Mouse (Mus musculus) cerebral cortex, adult 2 months (tissue): Measurements from ENCODE around the gene Hsdl2.

Experiments
- WGBS: fragments of 180-500 bp; shearing (Covaris S2); methylation state at CpG from one replicate; pipeline ENCODE4 v1.1.7; 2018; 5-methylcytosine and 5-hydroxymethylcytosine counted together

The Hsdl2 gene

GRCm38 (mm10) chr4:59567576-59568260 lies 13.6 kb upstream of the Hsdl2 start:
- WGBS, result 94% methylated on average over 6 of the region's 6 CpGs

DNA sequence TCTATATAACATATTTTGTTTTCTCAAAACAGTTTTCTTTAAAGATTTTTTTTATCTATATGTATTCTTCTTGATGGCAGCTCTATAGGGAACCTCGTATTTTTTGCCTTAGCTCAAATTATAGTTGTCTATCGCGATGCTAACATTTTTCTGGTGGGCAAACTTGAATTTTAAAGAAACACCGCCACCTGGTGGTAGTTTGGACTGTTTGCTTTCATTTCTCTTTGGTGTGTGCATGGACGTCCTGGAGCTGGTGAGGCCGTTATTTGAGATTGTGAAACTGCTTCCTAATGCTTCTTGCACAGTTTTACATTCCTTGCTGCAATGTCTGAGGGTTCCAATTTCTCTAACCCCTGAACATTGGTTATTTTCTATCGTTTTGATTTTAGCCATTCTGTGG lies 11.8 kb upstream of the Hsdl2 start:
- WGBS, result under 1% methylated on average over 7 of the region's 7 CpGs

GRCm38 (mm10) chr4:59570519-59570918 lies 10.8 kb upstream of the Hsdl2 start:
- WGBS, result 95% methylated on average over 8 of the region's 8 CpGs

DNA sequence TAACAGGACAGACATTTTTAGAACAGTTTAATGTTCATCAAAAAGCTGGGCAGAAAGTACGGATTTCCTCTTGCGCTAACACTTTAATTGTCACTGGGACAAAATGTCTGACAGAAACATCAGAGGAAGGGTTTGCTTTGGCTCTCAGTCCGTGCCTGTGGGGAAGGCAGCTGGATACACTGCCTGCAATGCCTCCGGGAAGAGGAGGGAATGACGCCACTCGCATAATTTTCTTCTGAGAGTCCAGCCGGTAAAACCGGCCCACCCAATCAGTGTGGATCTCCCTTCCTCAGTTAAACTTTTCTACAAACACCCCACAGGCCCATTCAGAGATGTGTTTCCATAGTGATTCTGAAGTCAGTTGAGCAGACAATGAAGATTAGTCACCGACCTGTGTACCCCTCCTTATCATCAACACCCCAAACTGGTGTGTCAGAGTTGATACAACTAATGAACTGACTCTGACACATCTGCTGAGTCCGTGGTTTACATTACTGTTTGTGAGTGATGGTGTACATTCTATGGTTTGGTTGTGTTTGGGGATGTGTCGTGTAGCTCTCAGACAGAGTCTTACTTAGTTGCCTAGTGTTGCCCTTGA lies 8.7 kb upstream of the Hsdl2 start:
- 81% methylated on average over 11 of the region's 11 CpGs for WGBS

DNA sequence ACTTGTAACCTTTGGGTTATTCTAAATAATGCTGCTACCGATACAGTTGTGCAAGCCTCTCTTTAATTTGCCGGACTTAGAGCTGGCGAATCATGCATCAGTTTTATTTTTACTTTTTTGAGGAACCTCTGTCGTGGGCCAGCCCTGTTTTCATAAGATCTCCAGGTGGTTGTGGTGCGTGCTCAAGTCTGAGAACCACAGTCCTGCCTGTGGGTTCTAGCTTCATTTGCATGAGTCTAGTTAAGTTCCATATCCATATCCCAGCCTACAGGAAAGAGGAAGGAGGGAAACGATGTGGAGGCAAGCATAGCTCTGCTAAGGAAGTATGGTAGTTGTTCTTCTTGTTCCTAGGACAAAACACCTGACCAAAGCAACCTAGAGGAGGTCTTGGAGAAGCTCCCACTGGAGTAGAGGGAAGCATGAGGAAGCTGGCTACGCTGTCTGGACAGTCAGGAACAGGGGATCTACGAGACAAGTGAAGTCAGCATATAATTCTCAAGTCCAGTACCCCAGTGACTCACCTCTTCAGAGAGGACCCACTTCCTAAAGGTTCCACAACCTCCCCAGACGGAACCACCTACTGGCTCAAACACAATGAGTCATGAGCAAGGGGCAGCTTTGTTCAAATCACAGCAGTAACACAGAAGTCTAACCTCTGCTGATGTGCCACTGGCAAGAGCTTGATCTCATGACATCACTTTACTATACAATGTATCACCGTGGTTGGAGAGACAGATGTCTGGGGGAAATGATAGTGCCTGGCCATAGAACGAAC lies 6.0 kb upstream of the Hsdl2 start:
- 82% methylated on average over 11 of the region's 11 CpGs for WGBS

- 1% methylated on average over 23 of the region's 23 CpGs for WGBS
Measured at GRCm38 (mm10) chr4:59580495-59581281, 675 bp upstream of the Hsdl2 start.

DNA sequence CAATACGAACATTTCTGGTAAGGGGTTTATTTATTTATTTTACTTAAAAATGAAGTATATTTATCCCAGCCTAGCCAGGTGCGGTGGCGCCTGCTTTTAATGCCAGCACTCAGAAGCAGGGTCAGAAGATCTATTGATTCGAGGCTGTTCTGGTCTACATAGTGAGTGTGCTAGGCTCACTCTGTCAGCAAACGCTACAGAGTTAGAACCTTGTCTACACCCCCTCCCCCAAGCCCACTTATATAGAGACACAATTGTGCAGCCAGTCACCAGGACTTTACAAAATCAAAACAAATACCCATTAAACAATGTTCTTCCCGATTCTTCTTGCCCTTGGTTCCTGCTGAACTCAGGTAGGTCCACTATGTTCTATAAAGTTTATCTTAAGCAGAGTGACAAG lies 823 bp downstream of the Hsdl2 start:
- WGBS, result 18% methylated on average over 6 of the region's 6 CpGs

GRCm38 (mm10) chr4:59585097-59585496 lies 3.7 kb downstream of the Hsdl2 start:
- 64% methylated on average over 5 of the region's 5 CpGs for WGBS

- 90% methylated on average over 2 of the region's 2 CpGs for WGBS
Measured at GRCm38 (mm10) chr4:59587215-59587871, 6.0 kb downstream of the Hsdl2 start.

DNA sequence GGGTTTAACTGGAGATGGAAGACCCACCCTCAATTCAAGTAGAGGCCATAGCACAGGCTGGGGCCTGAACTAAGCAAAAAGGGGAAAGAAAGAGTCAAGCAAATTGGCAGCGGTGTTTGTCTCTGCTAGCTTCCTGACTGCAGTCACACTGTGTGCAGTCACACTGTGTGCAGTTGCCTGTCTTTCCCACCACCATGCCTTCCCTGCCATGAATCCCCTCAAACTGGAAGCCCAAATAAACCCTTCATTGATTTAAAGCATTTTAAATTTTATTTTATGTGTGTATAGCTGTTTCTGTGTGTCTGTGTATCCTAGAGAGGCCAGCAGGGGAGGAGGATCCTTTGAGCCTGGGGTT lies 6.5 kb downstream of the Hsdl2 start:
- WGBS, result 100% methylated on average over 1 of the region's 1 CpGs

GRCm38 (mm10) chr4:59594614-59595013 lies 13.3 kb downstream of the Hsdl2 start:
- 86% methylated on average over 2 of the region's 2 CpGs for WGBS

DNA sequence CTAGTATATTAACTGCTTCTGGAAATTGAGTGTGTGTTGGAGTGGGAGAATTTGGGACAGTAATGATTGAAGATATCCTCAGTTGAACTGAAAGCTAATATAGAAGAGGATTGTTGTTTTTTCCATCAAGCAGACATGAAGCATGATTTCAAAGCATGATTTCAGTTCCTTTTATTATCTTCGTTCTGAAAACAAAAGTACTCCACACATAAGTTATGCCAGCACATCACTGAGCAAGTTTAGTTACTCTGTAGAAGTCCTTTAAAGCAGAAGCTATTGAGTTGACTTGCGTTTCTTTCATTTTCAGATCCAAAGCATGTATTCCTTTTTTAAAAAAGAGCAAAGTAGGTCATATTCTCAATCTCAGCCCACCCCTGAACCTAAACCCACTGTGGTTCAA lies 15.2 kb downstream of the Hsdl2 start:
- WGBS, result 73% methylated on average over 2 of the region's 2 CpGs

DNA sequence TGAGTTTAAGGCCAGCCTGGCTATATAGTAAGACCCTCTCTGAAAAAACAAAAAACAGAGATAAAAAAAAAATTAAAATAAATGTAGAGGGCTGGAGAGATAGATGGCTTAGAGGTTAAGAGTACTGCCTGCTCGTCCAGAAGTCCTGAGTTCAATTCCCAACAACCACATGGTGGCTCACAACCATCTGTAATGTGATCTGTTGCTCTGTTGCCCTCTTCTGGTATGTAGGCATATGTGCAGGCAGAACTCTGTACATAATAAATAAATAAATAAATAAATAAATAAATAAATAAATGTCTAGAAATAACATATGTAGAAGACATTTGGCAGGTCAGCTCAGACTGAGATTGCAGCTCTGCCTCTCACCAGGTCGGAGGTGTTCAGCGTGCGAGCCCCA lies 21.3 kb downstream of the Hsdl2 start:
- 93% methylated on average over 4 of the region's 4 CpGs for WGBS

- WGBS, result 69% methylated on average over 3 of the region's 3 CpGs
Measured at GRCm38 (mm10) chr4:59604892-59605291, 23.5 kb downstream of the Hsdl2 start.

GRCm38 (mm10) chr4:59605501-59605900 lies 24.1 kb downstream of the Hsdl2 start:
- WGBS, result 98% methylated on average over 3 of the region's 3 CpGs

GRCm38 (mm10) chr4:59610411-59610810 lies 29.0 kb downstream of the Hsdl2 start:
- WGBS, result 75% methylated on average over 3 of the region's 3 CpGs

DNA sequence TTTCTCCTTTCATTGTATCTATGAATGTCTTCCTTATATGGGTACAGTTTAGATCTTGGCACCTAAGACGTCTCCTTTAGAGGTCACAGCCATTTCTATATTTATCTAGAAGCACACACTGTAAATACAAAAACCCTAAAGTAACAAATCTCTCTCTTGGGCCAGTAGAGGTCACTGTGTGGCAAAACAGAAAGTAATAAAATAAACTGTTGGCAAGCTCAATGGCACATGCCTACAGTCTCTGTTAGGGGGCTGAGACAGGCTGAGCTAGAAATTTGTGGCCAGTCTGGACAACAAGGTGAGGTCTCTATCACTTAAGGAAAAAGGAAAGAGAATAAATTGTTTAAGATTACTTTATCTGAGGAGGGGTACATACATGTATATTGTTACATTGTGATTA lies 33.6 kb downstream of the Hsdl2 start:
- 38% methylated on average over 1 of the region's 1 CpGs for WGBS

GRCm38 (mm10) chr4:59619611-59620245 lies 38.4 kb downstream of the Hsdl2 start:
- WGBS, result 90% methylated on average over 5 of the region's 5 CpGs

DNA sequence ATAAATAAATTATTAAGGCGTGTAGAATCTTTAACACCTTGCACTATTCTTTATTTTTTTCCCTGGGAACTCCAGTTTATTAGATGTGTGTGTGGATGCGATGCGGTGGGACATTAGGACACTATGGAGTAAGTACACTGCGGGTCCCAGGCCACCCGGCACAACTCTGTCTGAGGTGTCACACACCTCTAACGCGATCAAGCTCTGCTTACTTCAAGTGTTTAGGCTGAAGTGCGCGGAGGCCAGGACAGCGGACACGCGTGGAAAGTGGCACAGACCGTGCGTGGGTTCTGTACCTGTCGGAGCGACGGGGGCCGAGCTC lies 44.3 kb downstream of the Hsdl2 start:
- WGBS, result 5% methylated on average over 18 of the region's 18 CpGs

- under 1% methylated on average over 83 of the region's 120 CpGs for WGBS
Measured at GRCm38 (mm10) chr4:59625998-59626910, 44.9 kb downstream of the Hsdl2 start, which contains the start of gene E130308A19Rik. E130308A19Rik (plus strand) TSS chr4:59626211.
